Mouse (Mus musculus): ENCODE measurements around the gene Paox. TPM values are rescaled to one million over a fixed set of nuclear protein-coding genes. Genes with fewer than 3 reads are reported as not detected.
A peak's percentile ranks its signal among the peaks of the same experiment; 100 is the strongest.
"Not testable (repeated sequence)": the region's sequence is repeated elsewhere in the genome, so short reads cannot be mapped to it uniquely, and the experiment has no call there.

Paox gene
- polyA plus RNA-seq, 1 experiment from 2014 or later: 22.9 TPM

DNA sequence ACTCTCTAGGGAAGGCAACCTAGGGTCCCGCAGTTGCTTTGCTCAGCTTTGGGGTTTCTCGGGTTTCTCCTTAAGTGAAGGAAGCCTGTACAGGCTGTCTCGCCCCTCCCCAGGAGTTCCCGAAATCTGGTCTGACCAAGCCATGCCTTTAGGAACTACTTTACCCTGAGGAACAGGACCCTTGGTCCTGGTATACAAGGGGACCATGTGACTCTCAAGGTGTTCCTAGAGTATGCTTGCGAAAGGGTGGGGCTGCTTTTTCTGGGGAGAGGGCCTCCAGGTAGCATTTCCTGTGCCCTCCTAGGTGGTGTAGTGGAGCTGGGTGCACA lies 10.4 kb downstream of the Paox start:
- Histone ChIP-seq H3K4me1 (replicated peaks; ENCODE audit: insufficient read depth, low read length) (no peaks in the 10 kb centered on the region; the same call in 1 of the 2 replicates), H3K27me3 (ENCODE audit: insufficient read depth, low read length) (no peaks in the 10 kb centered on the region), H3K4me3 (replicated peaks; ENCODE audit: low read depth, low read length) (peak overlapping the region; percentile 84), H3K36me3 (ENCODE audit: insufficient read depth, low read length) (peaks cover 12% of the 10 kb centered on the region; the same call in 1 of the 2 replicates), H3K9me3 (replicated peaks; ENCODE audit: low read length) (no peaks in the 10 kb centered on the region), H3K4me2 (ENCODE audit: low read length) (peak overlapping the region; percentile 86), H3K9ac (ENCODE audit: low read depth, low read length) (peak overlapping the region; percentile 91), H3K27ac (peak overlapping the region; percentile 73)
- DNase-seq (ENCODE audit: low spot score) (no peak), ATAC-seq (replicated peaks; ENCODE audit: low FRiP score, low read depth) (no peak; the same call in none of the 2 replicates)
- 12% methylated on average over 5 of the region's 5 CpGs for WGBS
- no peak for TF ChIP-seq CTCF (IDR thresholded peaks at IDR 0.05; ENCODE audit: low read depth)

DNA sequence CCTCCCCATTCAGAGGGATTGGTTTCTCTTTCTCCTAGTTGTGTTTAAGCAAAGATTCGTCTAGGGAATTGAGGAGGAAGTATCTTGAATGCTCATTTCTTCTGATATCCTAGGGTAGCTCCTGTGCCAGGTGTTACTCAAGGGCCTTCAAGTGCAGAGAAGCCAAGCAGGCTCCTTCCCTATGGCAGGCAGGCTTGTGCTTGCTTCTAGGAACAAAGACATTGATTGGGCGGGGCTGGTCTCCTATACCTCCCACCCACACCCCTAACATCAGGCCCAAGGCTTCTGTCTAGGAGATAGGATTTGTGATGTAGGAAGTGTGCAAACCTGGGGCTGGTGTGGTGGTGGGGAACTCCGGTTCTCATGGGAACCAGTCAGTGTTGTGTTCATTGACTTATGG lies 11.3 kb downstream of the Paox start:
- peaks cover 12% of the 10 kb centered on the region; the same call in 1 of the 2 replicates for H3K36me3 ChIP-seq (ENCODE audit: insufficient read depth, low read length)
- H3K9ac ChIP-seq (ENCODE audit: low read depth, low read length): no peak overlapping the region
- no peaks in the 10 kb centered on the region for H3K9me3 ChIP-seq (replicated peaks; ENCODE audit: low read length)
- no peak overlapping the region for H3K27ac ChIP-seq
- DNase-seq (ENCODE audit: low spot score): no peak
- WGBS: 94% methylated on average over 3 of the region's 3 CpGs
- ATAC-seq (replicated peaks; ENCODE audit: low FRiP score, low read depth): no peak
- TF ChIP-seq CTCF (IDR thresholded peaks at IDR 0.05; ENCODE audit: low read depth): no peak
- H3K4me2 ChIP-seq (ENCODE audit: low read length): no peak overlapping the region
- no peaks in the 10 kb centered on the region; the same call in 1 of the 2 replicates for H3K4me1 ChIP-seq (replicated peaks; ENCODE audit: insufficient read depth, low read length)
- no peak overlapping the region for H3K4me3 ChIP-seq (replicated peaks; ENCODE audit: low read depth, low read length)
- H3K27me3 ChIP-seq (ENCODE audit: insufficient read depth, low read length): no peaks in the 10 kb centered on the region

DNA sequence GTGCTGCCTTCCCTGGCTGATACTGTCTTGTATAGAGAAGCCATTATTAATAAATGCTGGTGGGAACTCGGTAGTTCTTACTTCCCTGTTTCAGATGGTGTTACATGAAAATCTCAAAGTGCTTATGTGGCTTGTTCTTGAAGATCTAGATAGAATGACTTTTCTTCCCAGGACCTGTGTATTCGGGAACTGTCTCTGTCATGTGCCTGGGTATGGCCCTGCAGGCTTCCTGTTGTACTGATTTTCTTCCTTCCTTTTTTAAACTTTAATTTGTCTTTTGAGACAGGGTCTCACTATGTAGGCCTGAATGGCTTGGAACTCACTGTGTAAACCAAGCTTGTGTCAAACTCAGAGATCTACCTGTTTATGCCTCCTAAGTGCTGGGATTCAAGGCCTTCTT lies 12.3 kb downstream of the Paox start:
- no peak for TF ChIP-seq CTCF (IDR thresholded peaks at IDR 0.05; ENCODE audit: low read depth)
- H3K9me3 ChIP-seq (replicated peaks; ENCODE audit: low read length): no peaks in the 10 kb centered on the region
- no peaks in the 10 kb centered on the region for H3K27me3 ChIP-seq (ENCODE audit: insufficient read depth, low read length)
- no peaks in the 10 kb centered on the region; the same call in 1 of the 2 replicates for H3K4me1 ChIP-seq (replicated peaks; ENCODE audit: insufficient read depth, low read length)
- no peak overlapping the region for H3K27ac ChIP-seq
- WGBS: 81% methylated on average over 2 of the region's 2 CpGs
- H3K36me3 ChIP-seq (ENCODE audit: insufficient read depth, low read length): peaks cover 12% of the 10 kb centered on the region; the same call in 1 of the 2 replicates
- no peak overlapping the region for H3K9ac ChIP-seq (ENCODE audit: low read depth, low read length)
- no peak overlapping the region for H3K4me2 ChIP-seq (ENCODE audit: low read length)
- H3K4me3 ChIP-seq (replicated peaks; ENCODE audit: low read depth, low read length): no peak overlapping the region
- ATAC-seq (replicated peaks; ENCODE audit: low FRiP score, low read depth): no peak
- DNase-seq (ENCODE audit: low spot score): no peak

DNA sequence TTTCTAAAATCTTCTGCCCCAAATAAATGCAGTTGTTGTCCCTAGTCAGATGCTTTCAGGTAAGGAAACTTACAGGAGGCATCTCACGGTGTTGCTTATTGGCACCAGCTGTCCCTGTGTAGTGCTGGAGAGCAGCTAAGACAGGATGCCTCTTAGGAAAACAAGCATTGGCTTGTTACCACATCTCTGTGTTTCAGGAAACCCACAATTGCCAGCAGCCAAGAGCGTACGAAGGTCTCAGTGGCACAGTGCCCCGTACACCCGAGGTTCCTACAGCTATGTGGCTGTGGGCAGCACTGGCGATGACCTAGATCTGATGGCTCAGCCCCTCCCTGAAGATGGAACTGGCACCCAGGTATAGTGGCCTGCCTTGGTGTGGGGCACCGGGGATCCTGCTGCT lies 16.6 kb downstream of the Paox start:
- H3K27me3 ChIP-seq (ENCODE audit: insufficient read depth, low read length); H3K4me3 ChIP-seq (replicated peaks; ENCODE audit: low read depth, low read length); ATAC-seq (replicated peaks; ENCODE audit: low FRiP score, low read depth); H3K27ac ChIP-seq; H3K4me1 ChIP-seq (replicated peaks; ENCODE audit: insufficient read depth, low read length); H3K4me2 ChIP-seq (ENCODE audit: low read length); H3K9ac ChIP-seq (ENCODE audit: low read depth, low read length); H3K9me3 ChIP-seq (replicated peaks; ENCODE audit: low read length); DNase-seq (ENCODE audit: low spot score): not testable (repeated sequence)
- WGBS: 91% methylated on average over 7 of the region's 7 CpGs
- H3K36me3 ChIP-seq (ENCODE audit: insufficient read depth, low read length): peaks cover 15% of the 10 kb centered on the region; the same call in 1 of the 2 replicates

DNA sequence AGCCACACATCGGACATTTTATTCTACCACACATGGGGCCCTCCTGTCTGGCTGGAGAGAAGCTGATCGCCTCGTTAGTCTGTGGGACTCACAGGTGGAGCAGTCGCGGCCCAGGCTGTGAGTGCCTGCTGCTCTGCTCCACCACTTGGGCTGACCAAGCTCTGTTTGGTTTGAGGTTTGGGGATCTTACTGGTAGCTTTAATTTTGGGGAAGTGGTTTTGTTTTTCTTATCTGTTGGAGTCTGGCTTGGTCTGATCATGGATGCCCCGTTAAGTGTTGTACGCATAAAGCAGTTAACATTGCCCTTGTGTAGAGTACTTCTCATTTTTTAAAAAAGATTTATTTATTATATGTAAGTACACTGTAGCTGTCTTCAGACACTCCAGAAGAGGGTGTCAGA lies 18.4 kb downstream of the Paox start:
- not testable (repeated sequence) for H3K4me1 ChIP-seq (replicated peaks; ENCODE audit: insufficient read depth, low read length); H3K9ac ChIP-seq (ENCODE audit: low read depth, low read length); ATAC-seq (replicated peaks; ENCODE audit: low FRiP score, low read depth); H3K4me3 ChIP-seq (replicated peaks; ENCODE audit: low read depth, low read length); DNase-seq (ENCODE audit: low spot score); H3K27ac ChIP-seq; H3K9me3 ChIP-seq (replicated peaks; ENCODE audit: low read length); H3K27me3 ChIP-seq (ENCODE audit: insufficient read depth, low read length); H3K4me2 ChIP-seq (ENCODE audit: low read length)
- H3K36me3 ChIP-seq (ENCODE audit: insufficient read depth, low read length): peaks cover 15% of the 10 kb centered on the region; the same call in 1 of the 2 replicates
- 90% methylated on average over 3 of the region's 7 CpGs for WGBS

DNA sequence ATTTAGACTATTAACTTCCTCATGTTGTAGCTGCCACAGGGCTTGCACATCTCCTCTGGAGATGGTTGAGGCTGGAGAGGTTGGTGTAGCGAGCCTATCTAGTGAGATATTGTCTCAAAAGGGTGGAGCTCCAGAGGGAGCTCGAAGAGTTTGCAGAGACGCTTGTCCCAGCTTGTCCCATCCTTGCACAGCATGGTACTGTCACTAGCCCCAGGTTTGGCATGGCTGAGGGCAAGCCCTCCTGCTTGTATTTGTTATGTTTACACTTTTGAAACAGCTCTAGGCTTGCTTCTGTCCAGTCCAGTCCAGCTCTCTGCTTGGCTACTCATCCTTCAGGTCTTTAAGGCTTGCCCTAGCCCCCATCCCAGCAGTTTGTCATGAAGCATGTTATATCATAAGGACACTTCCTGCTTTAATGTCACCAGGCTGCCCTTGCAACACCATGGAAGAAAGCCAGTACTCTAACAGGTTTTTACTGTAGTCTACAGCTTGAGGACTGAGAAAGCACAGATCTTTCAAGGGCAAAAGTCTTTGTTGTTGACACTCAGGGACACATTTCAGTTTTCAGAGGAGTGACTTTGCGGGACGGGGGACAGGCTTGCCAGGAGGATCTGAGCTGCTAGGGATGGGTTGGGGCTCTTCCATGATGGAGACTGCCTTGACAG lies 19.6 kb downstream of the Paox start:
- no peak for TF ChIP-seq CTCF (IDR thresholded peaks at IDR 0.05; ENCODE audit: low read depth)
- peaks cover 7% of the 10 kb centered on the region; the same call in 1 of the 2 replicates for H3K36me3 ChIP-seq (ENCODE audit: insufficient read depth, low read length)
- no peak overlapping the region for H3K9ac ChIP-seq (ENCODE audit: low read depth, low read length)
- WGBS: 90% methylated on average over 5 of the region's 5 CpGs
- H3K27me3 ChIP-seq (ENCODE audit: insufficient read depth, low read length): no peaks in the 10 kb centered on the region
- ATAC-seq (replicated peaks; ENCODE audit: low FRiP score, low read depth) (no peak), DNase-seq (ENCODE audit: low spot score) (no peak)
- no peaks in the 10 kb centered on the region for H3K9me3 ChIP-seq (replicated peaks; ENCODE audit: low read length)
- H3K27ac ChIP-seq: no peak overlapping the region
- H3K4me3 ChIP-seq (replicated peaks; ENCODE audit: low read depth, low read length): no peak overlapping the region
- H3K4me2 ChIP-seq (ENCODE audit: low read length): no peak overlapping the region
- no peaks in the 10 kb centered on the region for H3K4me1 ChIP-seq (replicated peaks; ENCODE audit: insufficient read depth, low read length)

All from kidney, postnatal 0 days (tissue).